Mouse (Mus musculus) liver, adult 2 months (tissue): Measurements from ENCODE around the gene Btbd3. TPM values are rescaled to one million over a fixed set of nuclear protein-coding genes. Genes with fewer than 3 reads are reported as not detected.
A peak's percentile ranks its signal among the peaks of the same experiment; 100 is the strongest.

ENCODE experiments used
- DNase-seq: peaks from one replicate; pipeline ENCODE4 v3.0.0-alpha.2; 2011; ENCODE audit warnings: low read depth, low spot score; ENCODE audit errors: extremely low read depth
- H3K27ac ChIP-seq: fragments of 200-500 bp; replicated peaks from 2 replicates; pipeline ENCODE4 v1.5.1; 2012; ENCODE audit warnings: low read depth, mild to moderate bottlenecking, control low read depth, inconsistent platforms, low read length; ENCODE audit not compliant: insufficient read depth
- H3K27me3 ChIP-seq: fragments of 200-500 bp; 2 replicates; pipeline ENCODE4 v1.6.1; 2012; ENCODE audit warnings: mild to moderate bottlenecking, moderate library complexity, low read length, inconsistent platforms; ENCODE audit not compliant: control insufficient read depth, insufficient read depth
- H3K36me3 ChIP-seq: fragments of 200-500 bp; 2 replicates; pipeline ENCODE4 v1.6.1; 2012; ENCODE audit warnings: low read length, inconsistent platforms; ENCODE audit not compliant: control insufficient read depth, insufficient read depth
- H3K4me1 ChIP-seq: fragments of 200-500 bp; 2 replicates; pipeline ENCODE4 v1.6.1; 2011; ENCODE audit warnings: low read length; ENCODE audit not compliant: control insufficient read depth, insufficient read depth
- H3K4me3 ChIP-seq: fragments of 200-500 bp; 2 replicates; pipeline ENCODE4 v1.5.1; 2011; ENCODE audit warnings: low read depth, mild to moderate bottlenecking, control low read depth, low read length, moderate library complexity; ENCODE audit not compliant: insufficient read depth
- H3K79me2 ChIP-seq: fragments of 200-500 bp; 2 replicates; pipeline ENCODE4 v1.6.1; 2012; ENCODE audit warnings: inconsistent platforms, mild to moderate bottlenecking, low read length, moderate library complexity; ENCODE audit not compliant: control insufficient read depth, insufficient read depth
- H3K9ac ChIP-seq: fragments of 200-500 bp; 2 replicates; pipeline ENCODE4 v1.6.1; 2012; ENCODE audit warnings: low read depth, mild to moderate bottlenecking, control low read depth, inconsistent platforms, low read length
- CTCF ChIP-seq: fragments of 200-500 bp; IDR thresholded peaks from 2 replicates; pipeline ENCODE4 v1.5.1; 2011; ENCODE audit warnings: low read depth, low read length, control low read depth
- POLR2A ChIP-seq: fragments of 200-500 bp; IDR thresholded peaks from 2 replicates; pipeline ENCODE4 v1.6.1; 2011; ENCODE audit warnings: low read length, control low read depth; ENCODE audit not compliant: insufficient read depth; ENCODE audit errors: extremely low read depth
- WGBS: fragments of 180-500 bp; shearing (Covaris S2); methylation state at CpG from one replicate; pipeline ENCODE4 v1.1.7; 2018; 5-methylcytosine and 5-hydroxymethylcytosine counted together
- polyA plus RNA-seq: library from polyadenylated mRNA; depleted of rRNA; stranded (reverse); fragments of >200 nt; gene quantifications from 2 replicates; pipeline ENCODE4 v1.2.3, GENCODE M21; 2012
- total RNA-seq: library from RNA; depleted of rRNA; stranded (reverse); fragments of >200 nt; gene quantifications from 2 replicates; pipeline ENCODE4 v1.2.3, GENCODE M21; 2014

Btbd3 gene
- total and polyA plus RNA-seq, 2 experiments: 1.4 to 2.7 TPM

DNA sequence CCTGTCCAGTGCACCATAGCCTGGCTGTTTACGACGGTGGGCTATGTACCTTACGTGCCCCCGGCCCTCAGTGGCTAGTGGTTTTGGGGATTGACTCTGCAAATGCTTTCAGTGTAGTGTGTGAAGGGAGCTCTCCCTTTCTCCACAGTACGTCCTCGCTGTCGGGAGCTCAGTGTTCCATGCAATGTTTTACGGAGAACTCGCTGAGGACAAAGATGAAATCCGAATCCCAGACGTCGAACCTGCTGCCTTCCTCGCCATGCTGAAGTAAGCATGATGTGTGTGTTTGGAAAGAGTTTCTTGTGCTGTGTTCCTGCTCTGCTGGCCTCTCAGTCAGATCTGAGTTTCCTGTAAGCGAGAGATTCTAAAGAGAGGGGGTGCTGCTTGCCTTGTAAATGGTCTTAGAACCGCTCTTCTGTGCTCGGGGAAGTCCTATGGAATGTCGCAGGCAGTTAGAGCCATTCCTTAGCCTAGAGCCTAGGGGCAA, 23.9 kb downstream of the Btbd3 start:
- Histone ChIP-seq H3K27ac (no peak overlapping the region), H3K4me1 (no peaks in the 10 kb centered on the region; the same call in 1 of the 2 replicates), H3K9ac (no peak overlapping the region), H3K27me3 (no peaks in the 10 kb centered on the region), H3K36me3 (peaks cover 1% of the 10 kb centered on the region; the same call in 1 of the 2 replicates), H3K79me2 (no peaks in the 10 kb centered on the region), H3K4me3 (no peak overlapping the region)
- TF ChIP-seq POLR2A (no peak), CTCF (no peak)
- WGBS: 84% methylated on average over 17 of the region's 17 CpGs
- no peak for DNase-seq

DNA sequence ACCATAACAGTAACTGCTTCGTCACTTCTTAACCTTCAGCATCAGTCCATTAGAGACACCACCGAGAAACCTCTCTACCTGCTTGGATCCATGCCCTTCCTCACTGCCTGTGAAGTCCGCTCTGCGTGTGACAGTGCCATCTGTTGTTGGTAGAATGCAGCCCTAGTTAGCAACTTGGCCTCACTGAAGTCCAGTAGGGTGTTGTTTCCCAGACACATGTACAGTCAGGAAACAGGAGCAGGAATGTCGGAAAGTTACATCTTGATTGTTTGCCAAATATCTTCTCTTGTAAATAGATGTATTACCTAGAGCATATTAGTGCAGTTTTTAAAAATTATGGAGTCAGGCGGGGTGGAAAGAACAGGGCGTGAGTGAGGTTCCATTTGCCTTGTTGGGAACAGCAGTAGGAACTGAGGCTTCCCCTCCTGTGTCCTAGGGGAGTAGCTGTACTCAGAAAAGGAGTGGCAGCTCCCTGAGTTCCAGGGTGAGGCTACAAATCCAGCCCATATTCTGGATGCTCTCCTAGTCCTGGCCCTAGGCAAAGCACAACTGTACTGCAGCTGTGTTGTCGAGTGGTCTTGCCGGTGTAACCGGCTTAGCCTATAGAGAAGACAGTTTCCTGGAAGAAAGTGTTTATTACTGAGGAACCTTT, 25.3 kb downstream of the Btbd3 start:
- H3K27me3 ChIP-seq: no peaks in the 10 kb centered on the region
- no peak for DNase-seq
- no peak overlapping the region for H3K27ac ChIP-seq
- H3K4me1 ChIP-seq: no peaks in the 10 kb centered on the region; the same call in 1 of the 2 replicates
- H3K36me3 ChIP-seq: peaks cover 1% of the 10 kb centered on the region; the same call in 1 of the 2 replicates
- WGBS: 85% methylated on average over 10 of the region's 10 CpGs
- peak; percentile 20; the same call in 1 of the 2 replicates for TF ChIP-seq CTCF
- TF ChIP-seq POLR2A: no peak
- H3K4me3 ChIP-seq: no peak overlapping the region
- H3K9ac ChIP-seq: no peak overlapping the region
- no peaks in the 10 kb centered on the region for H3K79me2 ChIP-seq

DNA sequence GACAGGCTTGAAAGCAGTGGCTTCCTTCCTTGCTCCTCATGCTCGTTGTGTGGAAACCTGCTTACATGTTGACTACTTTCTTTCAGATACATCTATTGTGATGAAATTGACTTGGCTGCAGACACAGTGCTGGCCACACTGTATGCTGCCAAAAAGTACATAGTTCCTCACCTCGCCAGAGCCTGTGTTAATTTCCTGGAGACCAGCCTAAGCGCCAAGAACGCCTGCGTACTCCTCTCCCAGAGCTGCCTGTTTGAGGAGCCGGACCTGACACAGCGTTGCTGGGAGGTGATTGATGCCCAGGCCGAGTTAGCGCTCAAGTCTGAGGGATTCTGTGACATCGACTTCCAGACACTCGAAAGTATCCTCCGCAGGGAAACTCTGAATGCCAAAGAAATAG, 27.0 kb downstream of the Btbd3 start:
- no peaks in the 10 kb centered on the region for H3K79me2 ChIP-seq
- WGBS: 69% methylated on average over 12 of the region's 12 CpGs
- peak; percentile 54 for DNase-seq
- TF ChIP-seq POLR2A (no peak), CTCF (no peak)
- no peaks in the 10 kb centered on the region for H3K27me3 ChIP-seq
- no peaks in the 10 kb centered on the region; the same call in 1 of the 2 replicates for H3K4me1 ChIP-seq
- H3K36me3 ChIP-seq: peaks cover 1% of the 10 kb centered on the region; the same call in 1 of the 2 replicates
- H3K27ac ChIP-seq: no peak overlapping the region
- no peak overlapping the region for H3K9ac ChIP-seq
- H3K4me3 ChIP-seq: no peak overlapping the region

GRCm38 (mm10) chr2:138283856-138284255, 27.5 kb downstream of the Btbd3 start:
- Histone ChIP-seq H3K27me3 (no peaks in the 10 kb centered on the region), H3K4me3 (no peak overlapping the region), H3K4me1 (no peaks in the 10 kb centered on the region; the same call in 1 of the 2 replicates), H3K36me3 (peaks cover 1% of the 10 kb centered on the region; the same call in 1 of the 2 replicates), H3K27ac (no peak overlapping the region), H3K9ac (no peak overlapping the region), H3K79me2 (no peaks in the 10 kb centered on the region)
- DNase-seq: no peak
- TF ChIP-seq POLR2A: no peak
- no peak for TF ChIP-seq CTCF
- WGBS: 96% methylated on average over 15 of the region's 15 CpGs

DNA sequence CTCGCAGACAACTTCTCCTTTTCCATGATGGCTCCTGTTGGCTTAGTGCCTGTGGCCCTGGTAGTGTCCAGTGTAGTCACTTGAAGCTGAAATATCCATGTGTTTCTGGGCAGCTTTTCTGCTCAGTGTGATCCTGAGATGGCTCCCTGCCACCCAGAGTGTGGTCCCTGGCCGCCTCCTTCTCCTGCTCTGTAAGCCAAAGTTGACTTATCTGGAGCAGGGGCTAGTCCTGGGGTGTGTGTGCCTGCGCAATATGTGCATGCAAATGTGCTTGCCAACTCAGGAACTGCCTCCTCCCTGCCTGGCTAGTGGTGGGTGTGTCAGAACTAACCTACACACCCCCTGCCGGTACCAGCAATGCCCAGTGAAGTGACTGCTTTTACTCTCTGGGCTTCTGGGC, 29.4 kb downstream of the Btbd3 start:
- H3K4me1 ChIP-seq: no peaks in the 10 kb centered on the region
- peaks cover 1% of the 10 kb centered on the region; the same call in 1 of the 2 replicates for H3K36me3 ChIP-seq
- no peaks in the 10 kb centered on the region for H3K79me2 ChIP-seq
- no peaks in the 10 kb centered on the region for H3K27me3 ChIP-seq
- H3K4me3 ChIP-seq: no peak overlapping the region
- no peak for DNase-seq
- TF ChIP-seq POLR2A: no peak
- TF ChIP-seq CTCF: no peak
- WGBS: 95% methylated on average over 4 of the region's 4 CpGs
- H3K27ac ChIP-seq: no peak overlapping the region
- H3K9ac ChIP-seq: no peak overlapping the region

- Histone ChIP-seq H3K27ac (no peak overlapping the region), H3K36me3 (no peaks in the 10 kb centered on the region; the same call in 1 of the 2 replicates), H3K79me2 (no peaks in the 10 kb centered on the region), H3K4me1 (peaks cover 2% of the 10 kb centered on the region; the same call in 1 of the 2 replicates), H3K4me3 (no peak overlapping the region), H3K9ac (no peak overlapping the region), H3K27me3 (no peaks in the 10 kb centered on the region)
- no peak for DNase-seq
- TF ChIP-seq POLR2A: no peak
- TF ChIP-seq CTCF: no peak
- WGBS: 41% methylated on average over 2 of the region's 2 CpGs
These were observed 33.8 kb downstream of the Btbd3 start for GRCm38 (mm10) chr2:138290154-138290553.
